Mouse (Mus musculus) embryonic facial prominence, embryonic 12.5 days (tissue): ENCODE measurements around the gene Ubn2. TPM values are rescaled to one million over a fixed set of nuclear protein-coding genes. Genes with fewer than 3 reads are reported as not detected.
"Not testable (repeated sequence)": the region's sequence is repeated elsewhere in the genome, so short reads cannot be mapped to it uniquely, and the experiment has no call there.

Experiments used
- ATAC-seq: fragments of 200-750 bp; cut with Nextera tagmentation; 2 replicates; pipeline ENCODE4 v1.8.0; 2017; ENCODE audit not compliant: insufficient number of reproducible peaks, insufficient read depth, low FRiP score, low TSS enrichment
- H3K27ac ChIP-seq: fragments of 300-500 bp; sonication (generic); 2 replicates; pipeline ENCODE4 v1.5.1; 2016; ENCODE audit warnings: mild to moderate bottlenecking
- H3K27me3 ChIP-seq: fragments of 300-500 bp; sonication (generic); 2 replicates; pipeline ENCODE4 v1.6.1; 2016; ENCODE audit warnings: mild to moderate bottlenecking, moderate library complexity
- H3K36me3 ChIP-seq: fragments of 300-500 bp; sonication (generic); 2 replicates; pipeline ENCODE4 v1.6.1; 2016; ENCODE audit warnings: mild to moderate bottlenecking
- H3K4me1 ChIP-seq: fragments of 300-500 bp; sonication (generic); 2 replicates; pipeline ENCODE4 v1.6.1; 2016
- H3K4me2 ChIP-seq: fragments of 300-500 bp; sonication (generic); replicated peaks from 2 replicates; pipeline ENCODE4 v1.6.1; 2016; ENCODE audit warnings: mild to moderate bottlenecking, moderate library complexity
- H3K4me3 ChIP-seq: fragments of 300-500 bp; sonication (generic); 2 replicates; pipeline ENCODE4 v1.5.1; 2016; ENCODE audit warnings: mild to moderate bottlenecking
- H3K9ac ChIP-seq: fragments of 300-500 bp; sonication (generic); 2 replicates; pipeline ENCODE4 v1.6.1; 2016; ENCODE audit warnings: mild to moderate bottlenecking, moderate library complexity
- H3K9me3 ChIP-seq: fragments of 300-500 bp; sonication (generic); 2 replicates; pipeline ENCODE4 v1.6.1; 2016; ENCODE audit warnings: mild to moderate bottlenecking, moderate library complexity
- WGBS: fragments of 180-500 bp; shearing (Covaris S2); methylation state at CpG from one replicate; pipeline ENCODE4 v1.1.7; 2016; 5-methylcytosine and 5-hydroxymethylcytosine counted together
- polyA plus RNA-seq: library from polyadenylated mRNA; unstranded; fragments of >200 nt; fragmentation: Nextera tagmentation; extraction: Ambion mirVana; gene quantifications from 2 replicates; pipeline ENCODE4 v1.2.1, GENCODE M21; 2016

The Ubn2 gene
- polyA plus RNA-seq, 1 experiment from 2014 or later: 17.1 TPM

- H3K4me3 ChIP-seq: peak overlapping the region; percentile 71
- H3K9me3 ChIP-seq: no peaks in the 10 kb centered on the region
- H3K27me3 ChIP-seq: no peaks in the 10 kb centered on the region
- ATAC-seq: no peak
- 3% methylated on average over 9 of the region's 9 CpGs for WGBS
- H3K36me3 ChIP-seq: peaks cover 4% of the 10 kb centered on the region; the same call in 1 of the 2 replicates
- peak overlapping the region; percentile 96 for H3K27ac ChIP-seq
- H3K4me1 ChIP-seq: 0 out of 2 replicates have a peak, but pooled peaks cover 2% of the 10 kb centered on the region
- H3K4me2 ChIP-seq: peak overlapping the region; percentile 63
- H3K9ac ChIP-seq: peak overlapping the region; percentile 77; the same call in 1 of the 2 replicates
Observed at GRCm38 (mm10) chr6:38535366-38535690, 101.6 kb downstream of the Ubn2 start.

GRCm38 (mm10) chr6:38535788-38536187 lies 102.0 kb downstream of the Ubn2 start:
- Histone ChIP-seq H3K4me2 (peak overlapping the region; percentile 63), H3K4me3 (peak overlapping the region; percentile 71; the same call in 1 of the 2 replicates), H3K4me1 (0 out of 2 replicates have a peak, but pooled peaks cover 2% of the 10 kb centered on the region), H3K27ac (no peak overlapping the region), H3K9ac (no peak overlapping the region), H3K36me3 (peaks cover 4% of the 10 kb centered on the region; the same call in 1 of the 2 replicates), H3K27me3 (no peaks in the 10 kb centered on the region), H3K9me3 (no peaks in the 10 kb centered on the region)
- no peak for ATAC-seq
- 78% methylated on average over 1 of the region's 1 CpGs for WGBS

DNA sequence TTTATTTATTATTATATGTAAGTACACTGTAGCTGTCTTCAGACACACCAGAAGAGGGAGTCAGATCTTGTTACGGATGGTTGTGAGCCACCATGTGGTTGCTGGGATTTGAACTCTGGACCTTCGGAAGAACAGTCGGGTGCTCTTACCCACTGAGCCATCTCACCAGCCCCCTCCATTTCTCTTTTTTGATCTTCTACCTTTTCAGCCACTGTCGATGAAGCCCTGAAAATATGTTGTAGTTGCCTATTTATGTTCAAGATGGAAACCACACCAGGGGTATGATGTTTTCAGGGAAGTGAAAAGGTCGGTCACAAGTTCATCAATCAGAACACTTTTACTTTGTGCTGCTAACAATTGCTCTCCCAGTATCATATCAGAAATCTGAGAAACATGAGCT lies 110.4 kb downstream of the Ubn2 start:
- not testable (repeated sequence) for H3K4me1 ChIP-seq, H3K4me3 ChIP-seq, H3K36me3 ChIP-seq, H3K4me2 ChIP-seq, H3K27me3 ChIP-seq, H3K27ac ChIP-seq, ATAC-seq, H3K9ac ChIP-seq, H3K9me3 ChIP-seq
- WGBS: 86% methylated on average over 4 of the region's 5 CpGs

GRCm38 (mm10) chr6:38547005-38547404 lies 113.3 kb downstream of the Ubn2 start:
- not testable (repeated sequence) for H3K9ac ChIP-seq, H3K4me1 ChIP-seq, H3K4me2 ChIP-seq, H3K27ac ChIP-seq, ATAC-seq, H3K9me3 ChIP-seq, H3K27me3 ChIP-seq, H3K36me3 ChIP-seq, H3K4me3 ChIP-seq
- whole genome bisulfite sequencing: 89% methylated on average over 2 of the region's 2 CpGs

DNA sequence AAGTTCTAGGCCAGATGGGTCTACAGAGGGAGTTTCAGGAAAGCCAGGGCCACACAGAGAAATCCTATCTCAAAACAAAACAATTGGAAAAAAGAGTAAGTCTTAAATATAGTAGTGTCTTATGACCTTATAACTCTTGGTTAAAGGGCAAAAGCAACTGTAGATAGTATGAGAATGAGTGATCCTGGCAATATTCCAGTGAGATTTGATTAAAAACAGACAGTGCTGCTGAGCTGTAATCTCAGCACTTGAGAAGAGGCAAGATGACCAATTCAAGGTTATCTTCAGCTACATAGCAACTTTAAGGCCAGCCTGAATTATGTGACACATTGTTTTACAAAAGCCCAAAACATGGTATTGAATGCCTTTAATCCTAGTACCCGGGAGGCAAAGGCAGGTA lies 114.0 kb downstream of the Ubn2 start:
- Histone ChIP-seq H3K27ac (no peak overlapping the region), H3K9me3 (no peaks in the 10 kb centered on the region), H3K4me3 (no peak overlapping the region), H3K36me3 (no peaks in the 10 kb centered on the region), H3K9ac (no peak overlapping the region), H3K27me3 (no peaks in the 10 kb centered on the region), H3K4me2 (no peak overlapping the region), H3K4me1 (no peaks in the 10 kb centered on the region)
- ATAC-seq: no peak
- 94% methylated on average over 1 of the region's 1 CpGs for WGBS

DNA sequence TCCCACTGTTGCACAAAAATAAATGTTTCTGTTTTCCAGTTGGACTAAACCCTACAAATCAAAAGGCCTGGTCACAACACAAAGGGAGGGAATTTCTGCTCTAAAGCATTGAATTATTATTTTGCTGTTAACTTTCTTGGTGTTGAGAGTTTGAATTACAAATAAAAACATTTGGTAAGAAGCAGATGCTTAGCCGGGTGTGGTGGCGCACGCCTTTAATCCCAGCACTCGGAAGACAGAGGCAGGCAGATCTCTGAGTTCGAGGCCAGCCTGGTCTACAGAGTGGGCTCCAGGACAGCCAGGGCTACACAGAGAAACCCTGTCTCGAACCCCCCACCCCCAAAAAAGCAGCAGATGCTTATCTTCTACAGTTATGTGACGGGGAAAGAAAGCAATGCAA lies 114.8 kb downstream of the Ubn2 start:
- not testable (repeated sequence) for H3K4me3 ChIP-seq, H3K4me2 ChIP-seq, H3K9me3 ChIP-seq, H3K36me3 ChIP-seq, ATAC-seq, H3K4me1 ChIP-seq, H3K27ac ChIP-seq, H3K9ac ChIP-seq, H3K27me3 ChIP-seq
- WGBS: 88% methylated on average over 7 of the region's 7 CpGs

- 84% methylated on average over 6 of the region's 6 CpGs for WGBS
- ATAC-seq, H3K27ac ChIP-seq, H3K4me3 ChIP-seq, H3K4me1 ChIP-seq, H3K9ac ChIP-seq, H3K9me3 ChIP-seq, H3K27me3 ChIP-seq, H3K36me3 ChIP-seq: not testable (repeated sequence)
- peak overlapping the region; percentile 66 for H3K4me2 ChIP-seq
Observed at GRCm38 (mm10) chr6:38549840-38550239, 116.1 kb downstream of the Ubn2 start.

DNA sequence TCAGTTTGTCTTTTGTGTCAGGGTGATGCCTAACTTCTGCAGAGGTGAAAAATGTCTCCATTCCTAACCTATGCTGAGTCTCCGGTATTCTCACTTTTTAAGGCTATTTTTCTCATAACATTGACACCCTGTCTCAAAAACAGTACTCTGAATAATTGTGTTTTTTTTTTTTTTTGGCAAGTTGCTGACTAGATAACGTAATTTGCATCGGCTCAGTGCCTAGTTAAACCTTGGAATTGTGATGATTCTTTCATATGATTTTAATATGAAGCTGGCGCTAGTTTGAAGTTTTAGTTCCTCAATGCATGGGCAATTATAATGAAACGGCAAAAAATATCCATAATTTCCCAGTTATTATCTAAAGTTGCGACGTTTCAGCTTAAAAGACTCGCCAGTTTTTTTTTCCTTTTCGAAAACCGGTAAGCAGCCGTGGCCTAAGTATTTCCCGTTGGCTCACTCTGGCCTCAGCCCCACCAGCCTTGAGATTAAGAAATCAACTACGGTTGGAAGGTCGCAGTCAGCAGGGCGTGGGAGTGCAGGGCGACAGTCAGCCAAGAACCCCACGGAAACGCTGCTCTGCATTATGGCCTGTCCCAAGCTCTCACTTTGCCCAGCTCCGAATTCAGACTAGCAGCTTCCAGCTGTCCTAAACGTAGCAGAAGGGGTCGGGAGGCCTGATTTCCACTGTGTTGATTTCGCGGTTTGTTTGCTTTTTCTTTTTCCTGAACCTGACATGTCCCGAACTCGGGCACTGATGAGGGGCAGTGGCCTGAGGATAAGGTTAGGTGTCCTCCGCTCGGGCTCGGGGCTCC lies 116.7 kb downstream of the Ubn2 start:
- Histone ChIP-seq H3K4me3 (peak overlapping the region; percentile 70), H3K27me3 (no peaks in the 10 kb centered on the region), H3K9ac (peak overlapping the region; percentile 90), H3K4me1 (0 out of 2 replicates have a peak, but pooled peaks cover 2% of the 10 kb centered on the region), H3K4me2 (peak overlapping the region; percentile 66), H3K36me3 (no peaks in the 10 kb centered on the region), H3K9me3 (no peaks in the 10 kb centered on the region), H3K27ac (peak overlapping the region; percentile 99)
- WGBS: 6% methylated on average over 28 of the region's 28 CpGs
- ATAC-seq: peak; percentile 32; the same call in 1 of the 2 replicates

DNA sequence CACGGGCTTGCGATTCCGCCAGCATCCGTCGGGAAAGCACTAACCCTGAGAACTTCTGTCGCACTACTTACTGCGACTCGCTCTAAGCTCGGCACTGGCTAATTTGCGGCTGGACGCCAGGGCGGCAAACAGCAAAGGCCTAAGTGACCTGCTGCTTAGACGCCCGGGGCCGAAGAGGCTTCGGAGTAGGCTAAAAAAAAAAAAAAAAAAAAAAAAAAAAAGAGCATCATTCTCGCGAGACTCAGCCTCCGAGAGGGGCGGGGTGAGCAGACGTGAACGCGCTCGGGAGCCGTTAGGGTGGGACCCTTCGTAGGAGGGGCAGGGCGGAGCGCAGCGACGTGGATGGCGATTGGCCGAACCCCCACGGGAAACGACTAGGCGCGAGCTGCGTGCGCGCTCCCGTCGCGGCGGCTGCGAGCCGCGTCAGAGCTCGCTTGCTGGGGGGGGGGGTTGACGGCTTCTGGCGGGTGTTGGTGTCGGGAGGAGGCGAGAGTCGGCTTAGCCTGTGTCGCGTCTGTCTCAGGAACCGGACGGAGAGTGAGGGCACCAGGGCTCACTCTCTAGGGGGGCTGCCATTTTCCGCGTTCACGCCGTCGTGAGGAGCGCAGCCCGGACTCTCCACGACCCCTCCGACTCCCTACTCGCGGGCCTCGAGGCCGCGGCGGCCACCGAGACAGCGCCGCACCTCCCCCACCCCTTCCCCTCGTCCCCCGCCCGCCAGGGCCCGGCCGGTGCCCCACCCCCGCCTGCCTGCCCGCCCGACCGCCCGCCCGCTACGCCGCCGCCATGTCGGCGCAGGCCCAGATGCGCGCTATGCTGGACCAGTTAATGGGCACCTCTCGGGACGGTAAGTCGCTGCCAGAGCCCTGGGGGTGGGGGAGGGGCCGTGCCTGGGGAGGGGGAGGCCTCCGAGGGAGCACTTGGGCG lies 117.6 kb downstream of the Ubn2 start, which contains the start of gene Luc7l2:
TSS of gene Luc7l2 (plus strand) at position 273 of the 927 bp plus-strand sequence.
- Histone ChIP-seq H3K4me3 (peak within 1 kb of the TSS; percentile 70), H3K4me2 (peak within 1 kb of the TSS; percentile 66), H3K9me3 (no peaks in the 10 kb centered on the region), H3K36me3 (no peaks in the 10 kb centered on the region), H3K27ac (peak within 1 kb of the TSS; percentile 99), H3K4me1 (0 out of 2 replicates have a peak, but pooled peaks cover 2% of the 10 kb centered on the region), H3K27me3 (no peaks in the 10 kb centered on the region), H3K9ac (peak within 1 kb of the TSS; percentile 93)
- peak; percentile 77 for ATAC-seq
- WGBS: under 1% methylated on average over 76 of the region's 98 CpGs

DNA sequence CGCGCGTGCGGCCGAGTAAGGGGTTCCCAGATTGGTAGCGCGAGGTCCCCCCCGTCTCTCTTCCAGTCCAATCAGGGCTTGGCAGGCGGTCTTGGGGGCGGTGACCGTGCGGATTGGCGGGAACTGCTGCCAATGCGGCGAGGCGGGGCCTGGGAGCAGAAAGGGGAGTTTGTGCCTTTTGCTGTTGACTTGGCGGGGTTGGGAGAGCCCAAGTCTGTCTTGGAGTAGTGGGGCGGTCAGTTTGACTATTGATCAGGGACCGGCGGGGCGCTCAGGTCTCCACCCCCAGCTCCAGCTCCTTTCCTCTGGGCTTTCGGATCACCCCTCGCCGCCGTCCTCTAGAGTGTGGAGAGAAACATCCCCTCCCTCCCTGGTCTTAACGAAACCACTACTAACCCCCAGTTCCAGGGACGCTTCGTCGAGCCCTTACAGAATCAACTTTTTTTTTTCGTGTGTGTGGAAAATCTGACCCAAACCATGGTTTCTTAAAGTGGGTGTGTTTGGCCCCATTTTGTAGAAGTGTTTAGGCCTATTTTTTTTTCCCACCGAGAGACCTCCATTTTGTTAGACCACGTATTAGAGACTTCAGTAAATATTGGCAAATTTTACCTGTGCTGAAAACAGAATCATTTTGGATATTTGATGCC lies 118.4 kb downstream of the Ubn2 start:
- H3K4me3 ChIP-seq: peak overlapping the region; percentile 70
- H3K36me3 ChIP-seq: no peaks in the 10 kb centered on the region
- WGBS: under 1% methylated on average over 32 of the region's 32 CpGs
- H3K4me1 ChIP-seq: 0 out of 2 replicates have a peak, but pooled peaks cover 2% of the 10 kb centered on the region
- peak overlapping the region; percentile 93 for H3K9ac ChIP-seq
- H3K4me2 ChIP-seq: peak overlapping the region; percentile 44
- peak; percentile 96 for ATAC-seq
- H3K9me3 ChIP-seq: no peaks in the 10 kb centered on the region
- no peaks in the 10 kb centered on the region for H3K27me3 ChIP-seq
- H3K27ac ChIP-seq: peak overlapping the region; percentile 99

GRCm38 (mm10) chr6:38552636-38553000 lies 118.9 kb downstream of the Ubn2 start:
- Histone ChIP-seq H3K27ac (no peak overlapping the region), H3K27me3 (no peaks in the 10 kb centered on the region), H3K9me3 (no peaks in the 10 kb centered on the region), H3K4me3 (peak overlapping the region; percentile 70), H3K4me2 (peak overlapping the region; percentile 44), H3K9ac (peak overlapping the region; percentile 93), H3K4me1 (0 out of 2 replicates have a peak, but pooled peaks cover 2% of the 10 kb centered on the region), H3K36me3 (no peaks in the 10 kb centered on the region)
- no peak for ATAC-seq
- 25% methylated on average over 5 of the region's 5 CpGs for WGBS
